Mouse (Mus musculus) cerebral cortex, adult 2 months (tissue): Measurements from ENCODE around the gene Acoxl.

Experiments used
- WGBS: fragments of 180-500 bp; shearing (Covaris S2); methylation state at CpG from one replicate; pipeline ENCODE4 v1.1.7; 2018; 5-methylcytosine and 5-hydroxymethylcytosine counted together

Gene Acoxl

DNA sequence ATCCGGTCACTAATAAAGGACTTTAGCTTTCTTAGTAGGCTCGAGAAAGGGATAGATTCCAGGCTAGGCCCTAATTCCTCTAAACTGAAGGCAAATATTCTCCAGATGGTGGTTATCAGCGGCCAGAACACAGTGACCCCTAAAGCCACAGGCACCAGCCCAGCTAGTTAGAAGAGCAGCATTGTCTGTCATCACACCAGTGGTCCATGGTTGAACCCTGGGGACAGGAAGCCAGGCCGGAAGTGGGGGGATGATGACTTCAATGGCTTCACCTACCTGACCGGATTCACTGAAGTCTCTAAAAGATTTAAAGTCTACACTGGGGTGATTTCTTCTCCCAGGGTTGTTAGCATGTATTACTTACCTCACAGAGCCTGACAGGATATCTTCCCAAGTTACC is 310.9 kb downstream of the Acoxl start:
- 87% methylated on average over 5 of the region's 5 CpGs for WGBS

DNA sequence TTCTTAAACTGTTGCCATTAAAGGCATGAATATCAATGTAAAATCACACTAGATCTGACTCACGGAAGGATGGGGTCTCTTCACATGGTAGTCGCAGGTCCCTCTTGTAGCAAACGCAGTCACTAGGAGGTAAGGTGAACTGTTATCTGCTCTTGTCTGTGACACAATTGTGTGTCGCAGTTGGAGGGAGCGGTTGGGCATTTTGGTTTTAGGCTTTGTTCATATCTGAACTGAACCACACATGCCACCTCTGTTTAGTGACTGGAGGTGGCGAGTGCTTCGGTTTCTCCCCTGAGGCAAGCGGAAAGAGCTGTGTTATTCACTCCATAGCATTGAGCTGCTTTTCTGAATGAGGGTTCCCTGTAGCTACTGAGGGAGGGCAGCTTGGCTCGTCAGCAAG is 313.5 kb downstream of the Acoxl start:
- WGBS = 95% methylated on average over 9 of the region's 9 CpGs

- WGBS = 79% methylated on average over 16 of the region's 16 CpGs
Observed at GRCm38 (mm10) chr2:128152845-128153550, 314.3 kb downstream of the Acoxl start.

GRCm38 (mm10) chr2:128153551-128153910 is 314.9 kb downstream of the Acoxl start:
- WGBS = 60% methylated on average over 11 of the region's 11 CpGs

GRCm38 (mm10) chr2:128155412-128156066 is 316.9 kb downstream of the Acoxl start:
- WGBS = 87% methylated on average over 13 of the region's 13 CpGs

DNA sequence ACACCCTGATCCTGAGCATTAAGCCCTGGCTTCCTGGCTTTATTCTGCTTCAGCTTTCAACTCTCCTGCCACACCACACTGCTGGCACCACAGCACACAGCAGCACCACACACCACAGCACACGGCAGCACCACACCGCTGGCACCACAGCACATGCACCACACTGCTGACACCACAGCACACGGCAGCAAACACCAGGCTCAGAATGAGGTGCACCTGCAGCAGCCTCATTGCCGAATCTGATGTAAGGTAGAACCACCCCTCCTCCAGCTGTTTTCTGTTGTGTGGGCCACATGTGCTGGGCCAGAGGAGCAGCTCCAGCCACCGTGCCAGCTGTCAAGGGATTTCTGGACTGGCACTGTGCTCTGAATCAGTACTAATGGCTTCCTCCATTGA is 317.4 kb downstream of the Acoxl start:
- 79% methylated on average over 5 of the region's 5 CpGs for whole genome bisulfite sequencing

DNA sequence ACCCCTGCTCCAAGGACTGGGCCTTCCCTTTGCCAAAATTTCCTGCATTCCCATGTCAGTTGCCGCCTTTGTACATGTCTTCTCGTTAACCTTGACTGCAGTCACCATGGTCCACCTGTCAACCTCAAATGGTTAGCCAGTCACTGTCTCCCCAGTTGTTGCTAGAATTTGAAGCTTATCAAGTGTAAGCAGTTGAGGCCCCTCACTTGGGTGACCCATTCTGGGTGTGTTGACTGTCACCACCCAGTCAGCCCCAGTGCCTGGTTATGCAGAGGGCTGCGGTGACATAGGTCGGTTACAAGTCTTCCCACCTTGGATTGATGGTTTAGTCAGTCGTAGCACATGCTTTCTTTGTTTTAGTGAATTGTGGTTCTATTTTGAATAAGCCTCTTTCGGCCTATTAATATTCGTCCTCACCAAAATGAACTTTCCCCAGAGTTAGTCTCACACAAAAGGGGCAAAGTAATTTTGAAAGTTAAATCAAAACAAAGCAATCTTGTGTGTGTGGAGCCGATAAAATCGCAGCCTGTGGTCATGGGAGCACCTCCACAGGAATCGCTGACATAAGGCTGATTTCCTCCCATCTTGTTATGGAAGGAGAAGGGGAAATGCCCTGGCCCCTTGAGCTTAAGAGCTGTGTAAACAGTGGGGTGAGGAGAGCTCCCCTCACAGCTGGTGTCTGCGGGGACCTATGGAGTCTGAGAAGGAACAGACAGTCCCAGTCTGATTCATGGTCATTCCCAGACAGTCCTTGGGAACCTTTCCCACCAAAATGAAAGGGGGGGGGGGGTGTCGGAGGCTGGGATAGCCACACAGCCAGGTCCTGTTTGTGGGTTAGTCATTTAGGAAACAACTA is 318.1 kb downstream of the Acoxl start:
- WGBS = 85% methylated on average over 12 of the region's 12 CpGs

- 75% methylated on average over 17 of the region's 17 CpGs for WGBS
Observed at GRCm38 (mm10) chr2:128158734-128159410, 320.2 kb downstream of the Acoxl start.

DNA sequence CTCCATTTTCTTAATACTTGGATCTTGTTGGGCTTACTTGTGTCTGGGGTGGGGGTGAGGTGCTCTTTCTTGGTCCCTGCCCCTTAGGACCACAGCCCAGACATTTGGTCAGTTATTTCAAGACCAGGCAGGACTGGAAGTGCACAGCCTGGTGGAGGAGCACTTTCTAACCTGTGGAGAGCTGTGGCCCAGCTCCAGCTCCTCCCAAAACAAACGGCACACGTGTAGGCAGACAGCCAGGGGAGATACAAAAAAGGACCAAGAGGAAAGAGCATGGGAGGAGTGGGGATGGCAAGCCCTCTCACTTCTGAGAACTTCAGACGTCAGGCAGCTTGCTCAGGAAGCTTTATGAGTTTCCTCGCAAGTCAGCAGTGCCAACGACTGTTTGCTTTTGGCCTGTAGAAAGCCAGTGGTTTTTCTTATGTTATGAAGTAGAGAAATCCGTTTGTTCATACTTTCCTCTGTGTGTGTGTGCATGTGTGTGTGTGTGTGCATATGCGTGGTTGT is 321.0 kb downstream of the Acoxl start:
- WGBS = 60% methylated on average over 7 of the region's 7 CpGs

DNA sequence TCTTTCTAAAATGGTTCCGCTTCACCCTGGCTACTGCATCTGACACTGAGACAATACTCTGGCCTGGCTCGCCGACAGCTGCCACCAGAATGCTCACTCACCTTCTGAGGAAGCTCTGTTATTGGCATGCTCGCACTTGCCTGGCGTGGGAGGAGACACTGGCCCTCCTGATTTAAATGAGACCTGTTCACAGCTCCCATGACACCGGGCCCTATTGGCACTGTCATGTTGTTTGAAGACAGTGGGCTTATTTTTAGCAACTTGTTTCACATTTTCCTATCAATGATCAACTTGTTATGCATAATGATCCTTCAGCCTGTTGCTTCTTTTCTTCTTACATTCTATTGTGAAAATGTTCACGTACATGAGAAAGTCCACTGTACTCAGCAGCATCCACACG is 324.5 kb downstream of the Acoxl start:
- WGBS = 80% methylated on average over 8 of the region's 8 CpGs

- 46% methylated on average over 13 of the region's 13 CpGs for WGBS
Observed at GRCm38 (mm10) chr2:128166623-128167423, 328.1 kb downstream of the Acoxl start.

DNA sequence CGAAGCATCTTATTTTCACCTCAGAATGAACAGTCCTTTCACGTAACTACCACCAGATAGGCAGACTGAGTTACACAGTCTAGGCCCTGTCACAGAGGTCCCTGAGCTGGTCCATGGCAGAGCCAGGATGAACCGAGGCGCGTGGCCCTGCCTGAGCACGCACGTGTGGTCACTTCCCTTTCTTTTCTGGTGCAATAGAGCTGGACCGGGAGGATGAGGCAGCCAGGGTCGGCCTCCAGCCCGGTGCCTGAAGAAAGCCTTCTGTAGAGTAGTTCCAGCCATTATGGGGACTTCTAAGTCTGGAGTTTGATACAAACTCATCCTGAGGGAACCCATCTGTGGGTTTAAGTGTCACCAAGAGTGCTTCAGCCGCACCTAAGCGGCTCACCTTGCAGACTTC is 329.3 kb downstream of the Acoxl start:
- WGBS = 97% methylated on average over 12 of the region's 12 CpGs

- 84% methylated on average over 5 of the region's 5 CpGs for WGBS
Observed at GRCm38 (mm10) chr2:128169486-128169885, 330.8 kb downstream of the Acoxl start.

DNA sequence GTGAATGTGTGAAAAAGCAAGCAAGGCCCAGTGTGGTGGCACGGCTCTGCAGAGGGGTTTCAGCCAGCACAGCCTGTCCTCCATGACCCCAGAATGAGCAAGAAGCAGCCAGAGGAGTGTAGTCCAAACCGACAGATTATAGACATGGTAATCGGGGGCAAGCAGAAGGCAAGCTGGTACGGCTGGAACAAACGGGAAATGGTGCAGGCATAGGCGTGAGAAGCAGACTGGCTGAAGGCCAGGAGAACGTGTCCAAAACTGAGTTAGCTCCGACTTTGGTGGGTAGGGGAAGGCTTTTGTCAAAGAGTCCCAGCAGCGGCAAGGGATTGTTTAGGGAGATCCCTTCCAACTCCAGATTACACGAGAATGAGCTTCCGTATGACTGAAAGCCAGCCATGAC is 331.3 kb downstream of the Acoxl start:
- 53% methylated on average over 11 of the region's 11 CpGs for WGBS

- WGBS = 100% methylated on average over 3 of the region's 3 CpGs
Observed at GRCm38 (mm10) chr2:128170614-128171013, 331.9 kb downstream of the Acoxl start.

DNA sequence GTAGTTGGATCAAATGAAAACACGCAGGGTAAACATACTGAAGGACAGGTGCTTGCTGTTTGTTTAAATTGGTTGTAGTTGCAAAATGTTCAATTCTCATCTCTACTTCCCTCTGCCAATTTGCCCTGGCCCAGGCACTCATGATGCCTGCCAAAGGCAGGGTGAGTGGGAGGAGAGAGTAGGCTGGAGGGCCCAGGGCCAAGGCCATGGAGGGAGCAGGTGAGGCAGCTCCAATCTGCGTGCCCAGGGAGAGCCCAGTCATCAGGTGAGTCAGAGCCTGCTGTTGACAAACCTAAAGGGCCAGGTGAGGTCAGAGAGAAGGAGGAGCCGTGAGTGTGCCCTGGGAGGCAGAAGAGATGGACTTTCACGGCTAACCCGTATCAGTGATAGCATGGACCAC is 333.6 kb downstream of the Acoxl start:
- 67% methylated on average over 5 of the region's 5 CpGs for WGBS
